Mouse (Mus musculus): ENCODE measurements around the gene Slc12a3.

- TF ChIP-seq CTCF (IDR thresholded peaks at IDR 0.05; ENCODE audit: control insufficient read depth, insufficient read depth, insufficient replicate concordance, low read depth, low read length) (no peak), POLR2A (IDR thresholded peaks at IDR 0.05; ENCODE audit: control insufficient read depth, low read depth, low read length) (no peak)
Measured at GRCm38 (mm10) chr8:94314069-94314468, 14.9 kb upstream of the Slc12a3 start.

Measured in testis, adult 2 months (tissue).